Mouse (Mus musculus) midbrain, postnatal 0 days (tissue): ENCODE results near the gene Cdyl2. TPM values are rescaled to one million over a fixed set of nuclear protein-coding genes. Genes with fewer than 3 reads are reported as not detected.
A peak's percentile ranks its signal among the peaks of the same experiment; 100 is the strongest.

ENCODE experiments used
- ATAC-seq: fragments of 200-750 bp; cut with Nextera tagmentation; 2 replicates; pipeline ENCODE4 v1.8.0; 2017; ENCODE audit warnings: moderate number of reproducible peaks, mild to moderate bottlenecking, moderate TSS enrichment, moderate library complexity; ENCODE audit not compliant: low FRiP score
- DNase-seq: peaks from one replicate; pipeline ENCODE4 v3.0.0-alpha.2; 2015; ENCODE audit warnings: low spot score
- H3K27ac ChIP-seq: fragments of 300-500 bp; sonication (generic); 2 replicates; pipeline ENCODE4 v1.5.1; 2014; ENCODE audit warnings: low read depth, mild to moderate bottlenecking, low read length, mixed read lengths
- H3K27me3 ChIP-seq: fragments of 300-500 bp; sonication (generic); 2 replicates; pipeline ENCODE4 v1.6.1; 2014; ENCODE audit warnings: low read length, control low read depth, mixed read lengths; ENCODE audit not compliant: insufficient read depth
- H3K36me3 ChIP-seq: fragments of 300-500 bp; sonication (generic); 2 replicates; pipeline ENCODE4 v1.6.1; 2014; ENCODE audit warnings: low read length, control low read depth, mixed read lengths; ENCODE audit not compliant: insufficient read depth
- H3K4me1 ChIP-seq: fragments of 300-500 bp; sonication (generic); 2 replicates; pipeline ENCODE4 v1.6.1; 2014; ENCODE audit warnings: mild to moderate bottlenecking, control low read depth, antibody characterized with exemption, low read length, mixed read lengths; ENCODE audit not compliant: insufficient read depth
- H3K4me2 ChIP-seq: fragments of 300-500 bp; sonication (generic); 2 replicates; pipeline ENCODE4 v1.6.1; 2014; ENCODE audit warnings: low read depth, mild to moderate bottlenecking, low read length, mixed read lengths; ENCODE audit not compliant: poor library complexity, severe bottlenecking
- H3K4me3 ChIP-seq: fragments of 300-500 bp; sonication (generic); 2 replicates; pipeline ENCODE4 v1.5.1; 2014; ENCODE audit warnings: low read depth, mild to moderate bottlenecking, low read length, moderate library complexity
- H3K9ac ChIP-seq: fragments of 300-500 bp; sonication (generic); replicated peaks from 2 replicates; pipeline ENCODE4 v1.6.1; 2014; ENCODE audit warnings: mild to moderate bottlenecking, low read length, moderate library complexity, mixed read lengths; ENCODE audit not compliant: poor library complexity, severe bottlenecking
- H3K9me3 ChIP-seq: fragments of 300-500 bp; sonication (generic); 2 replicates; pipeline ENCODE4 v1.6.1; 2016; ENCODE audit warnings: low read length, control low read depth
- CTCF ChIP-seq: IDR thresholded peaks from 2 replicates; pipeline ENCODE4 v1.5.1; 2016; ENCODE audit warnings: antibody characterized with exemption, mild to moderate bottlenecking
- WGBS: fragments of 180-500 bp; shearing (Covaris S2); extraction: QIAGEN DNeasy Blood & Tissue Kit; methylation state at CpG from one replicate; pipeline ENCODE4 v1.1.7; 2014; 5-methylcytosine and 5-hydroxymethylcytosine counted together
- polyA plus RNA-seq: library from polyadenylated mRNA; unstranded; fragments of >200 nt; fragmentation: Nextera tagmentation; extraction: Ambion mirVana; gene quantifications from 2 replicates; pipeline ENCODE4 v1.2.1, GENCODE M21; 2015
- total RNA-seq: library from RNA; depleted of rRNA; stranded (reverse); fragments of >200 nt; gene quantifications from 2 replicates; pipeline ENCODE4 v1.2.3, GENCODE M21; 2014

The Cdyl2 gene
- total and polyA plus RNA-seq, 2 experiments from 2014 or later, result 11.3 to 16.1 TPM

GRCm38 (mm10) chr8:116676174-116676573 lies 56.6 kb downstream of the Cdyl2 start:
- WGBS, result 97% methylated on average over 1 of the region's 1 CpGs
- H3K4me3 ChIP-seq, result no peak overlapping the region

DNA sequence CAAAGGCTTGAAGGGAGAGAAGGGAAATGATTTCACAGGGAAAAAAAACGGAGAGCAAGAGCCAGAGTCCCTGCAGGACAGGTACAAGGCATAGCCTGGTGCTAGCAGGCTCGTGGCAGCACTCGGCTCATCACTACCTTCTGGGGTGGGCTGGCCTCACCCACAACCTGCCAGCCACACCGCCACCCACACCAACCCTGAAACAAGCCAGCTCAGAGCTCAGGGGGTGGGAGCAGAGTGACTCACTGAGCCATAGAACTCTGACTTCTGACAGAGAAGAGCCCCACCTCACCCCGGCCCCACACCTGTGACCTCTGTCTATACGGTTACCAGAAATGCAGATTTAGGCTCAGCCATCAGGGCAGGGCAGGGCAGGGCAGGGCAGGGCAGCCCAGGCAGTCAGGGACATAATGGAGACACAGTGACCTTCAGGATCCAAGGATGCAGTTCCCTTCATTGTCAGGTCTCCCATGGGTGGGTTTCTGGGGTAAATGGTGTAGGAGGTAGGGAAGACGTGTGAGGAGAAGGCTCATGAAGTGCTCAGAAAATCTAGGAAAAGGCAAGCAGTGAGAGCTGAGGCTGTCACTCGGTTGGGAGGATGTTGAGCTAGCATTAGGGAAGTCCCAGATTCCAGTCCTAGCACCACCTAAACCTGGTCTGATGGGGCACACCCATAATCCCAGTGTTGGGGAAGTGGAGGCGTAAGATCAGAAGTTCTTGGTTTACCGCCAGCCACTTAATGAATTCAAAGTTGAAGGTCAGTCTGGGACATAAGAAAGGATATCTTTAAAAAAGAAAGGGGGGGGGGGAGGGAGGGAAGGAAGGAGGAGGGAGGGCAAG lies 58.6 kb downstream of the Cdyl2 start:
- no peak for ATAC-seq
- Histone ChIP-seq H3K4me3 (no peak overlapping the region), H3K9ac (no peak overlapping the region), H3K36me3 (no peaks in the 10 kb centered on the region), H3K27me3 (no peaks in the 10 kb centered on the region), H3K4me2 (no peak overlapping the region), H3K9me3 (no peaks in the 10 kb centered on the region), H3K4me1 (no peaks in the 10 kb centered on the region), H3K27ac (no peak overlapping the region)
- 86% methylated on average over 10 of the region's 10 CpGs for WGBS
- no peak for TF ChIP-seq CTCF
- no peak for DNase-seq

More at GRCm38 (mm10) chr8:116676174-116676573, 56.6 kb downstream of the Cdyl2 start:
- H3K36me3 ChIP-seq, result no peaks in the 10 kb centered on the region
- no peak overlapping the region for H3K27ac ChIP-seq
- no peak overlapping the region for H3K9ac ChIP-seq
- no peaks in the 10 kb centered on the region for H3K27me3 ChIP-seq
- no peak overlapping the region for H3K4me2 ChIP-seq
- no peaks in the 10 kb centered on the region for H3K4me1 ChIP-seq
- ATAC-seq, result no peak
- no peak for DNase-seq
- no peak for TF ChIP-seq CTCF
- H3K9me3 ChIP-seq, result no peaks in the 10 kb centered on the region

DNA sequence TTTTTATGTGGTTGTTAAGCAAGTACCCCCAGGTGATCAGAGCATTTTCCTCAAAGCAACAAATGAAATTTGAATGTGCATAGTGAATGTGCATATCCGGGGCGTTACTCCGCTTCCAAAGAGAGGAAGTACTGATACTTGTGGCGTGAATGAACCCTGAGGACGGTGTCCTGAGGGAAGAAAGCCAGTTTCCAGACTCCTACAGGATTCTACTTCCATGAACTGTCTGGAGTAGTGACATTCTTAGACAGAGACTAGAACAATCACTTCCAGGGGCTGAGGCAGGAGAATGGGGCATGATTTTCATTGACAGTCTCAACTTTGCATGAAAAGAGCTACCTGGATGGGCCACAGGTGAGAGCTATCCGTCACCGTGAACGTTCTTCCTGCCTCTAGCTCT lies 59.3 kb downstream of the Cdyl2 start:
- H3K9ac ChIP-seq, result no peak overlapping the region
- DNase-seq (no peak), ATAC-seq (no peak)
- H3K27ac ChIP-seq, result no peak overlapping the region
- no peaks in the 10 kb centered on the region for H3K27me3 ChIP-seq
- no peak for TF ChIP-seq CTCF
- no peak overlapping the region for H3K4me3 ChIP-seq
- H3K4me2 ChIP-seq, result no peak overlapping the region
- no peaks in the 10 kb centered on the region for H3K9me3 ChIP-seq
- 86% methylated on average over 8 of the region's 8 CpGs for WGBS
- no peaks in the 10 kb centered on the region for H3K4me1 ChIP-seq
- H3K36me3 ChIP-seq, result no peaks in the 10 kb centered on the region

DNA sequence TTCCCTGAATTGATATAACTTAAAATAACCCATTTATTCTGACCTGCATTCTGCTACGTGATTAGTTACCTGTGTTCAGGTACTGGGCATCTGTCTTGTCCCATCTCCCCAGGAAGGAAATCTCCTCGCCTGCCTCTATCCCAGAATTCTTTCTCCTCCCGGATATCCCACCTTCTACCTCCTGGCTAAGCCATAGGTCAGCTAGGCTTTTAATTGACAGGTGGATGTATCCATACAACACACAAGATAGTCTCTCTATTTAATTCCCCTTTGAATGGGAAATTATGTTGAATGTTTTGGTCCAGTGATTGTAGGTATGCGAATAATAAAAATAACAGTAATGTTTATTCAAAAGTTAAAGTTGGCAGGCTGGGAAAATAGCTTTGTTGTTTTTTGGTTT lies 59.7 kb downstream of the Cdyl2 start:
- Histone ChIP-seq H3K4me1 (no peaks in the 10 kb centered on the region), H3K4me3 (no peak overlapping the region), H3K27me3 (no peaks in the 10 kb centered on the region), H3K4me2 (no peak overlapping the region), H3K27ac (no peak overlapping the region), H3K36me3 (no peaks in the 10 kb centered on the region), H3K9me3 (no peaks in the 10 kb centered on the region), H3K9ac (no peak overlapping the region)
- ATAC-seq (no peak), DNase-seq (no peak)
- WGBS, result 94% methylated on average over 4 of the region's 4 CpGs
- no peak for TF ChIP-seq CTCF

DNA sequence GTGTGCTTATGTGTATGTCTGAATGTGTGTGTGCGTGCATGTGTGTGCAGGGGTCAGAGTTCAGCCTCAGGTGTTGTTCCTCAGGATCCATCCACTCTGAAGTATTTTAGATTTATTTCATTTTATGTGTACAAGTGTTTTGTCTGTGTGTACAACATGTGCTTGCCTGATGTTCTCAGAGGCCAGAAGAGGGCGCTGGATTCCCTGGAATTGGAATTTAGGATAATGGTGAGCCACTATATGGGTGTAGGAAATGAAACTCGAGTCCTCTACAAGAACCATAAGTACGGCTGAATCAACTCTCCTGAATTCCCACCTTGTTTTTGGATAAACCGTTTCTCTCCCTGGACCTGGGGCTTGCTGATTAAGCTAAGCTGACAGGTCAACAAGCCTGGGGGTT lies 61.2 kb downstream of the Cdyl2 start:
- Histone ChIP-seq H3K4me3 (no peak overlapping the region), H3K9me3 (no peaks in the 10 kb centered on the region), H3K4me2 (no peak overlapping the region), H3K4me1 (no peaks in the 10 kb centered on the region), H3K27ac (no peak overlapping the region), H3K9ac (no peak overlapping the region), H3K27me3 (no peaks in the 10 kb centered on the region), H3K36me3 (no peaks in the 10 kb centered on the region)
- peak; percentile 12 for DNase-seq
- peak; percentile 48 for TF ChIP-seq CTCF
- 68% methylated on average over 5 of the region's 5 CpGs for WGBS
- ATAC-seq, result no peak

DNA sequence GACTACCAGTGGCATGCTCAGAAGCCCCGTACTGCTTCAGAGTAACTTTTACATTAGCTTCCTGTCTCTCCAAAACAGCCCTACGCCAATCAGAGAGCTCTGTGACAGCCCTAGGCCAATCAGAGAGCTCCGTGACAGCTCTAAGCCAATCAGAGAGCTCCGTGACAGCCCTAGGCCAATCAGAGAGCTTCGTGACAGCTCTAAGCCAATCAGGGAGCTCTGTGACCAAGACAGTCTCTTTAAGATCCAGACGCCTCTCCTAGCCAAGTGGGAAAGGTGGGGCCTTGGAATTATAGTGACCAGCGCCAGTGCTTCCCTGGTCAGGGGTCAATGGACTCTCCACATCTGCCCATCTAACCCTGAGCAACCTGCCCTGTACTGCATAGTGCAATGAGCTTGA lies 62.2 kb downstream of the Cdyl2 start:
- Histone ChIP-seq H3K27me3 (no peaks in the 10 kb centered on the region), H3K27ac (no peak overlapping the region), H3K9ac (no peak overlapping the region), H3K4me1 (no peaks in the 10 kb centered on the region), H3K36me3 (no peaks in the 10 kb centered on the region), H3K9me3 (no peaks in the 10 kb centered on the region), H3K4me2 (no peak overlapping the region), H3K4me3 (no peak overlapping the region)
- 91% methylated on average over 7 of the region's 7 CpGs for WGBS
- ATAC-seq (no peak), DNase-seq (no peak)
- TF ChIP-seq CTCF, result no peak
